Mouse (Mus musculus) liver, embryonic 13.5 days (tissue): ENCODE data around the gene Rbms1. TPM values are rescaled to one million over a fixed set of nuclear protein-coding genes. Genes with fewer than 3 reads are reported as not detected.

ENCODE experiments used
- ATAC-seq: fragments of 200-750 bp; cut with Nextera tagmentation; 2 replicates; pipeline ENCODE4 v1.8.0; 2017; ENCODE audit warnings: low read depth, mild to moderate bottlenecking, moderate number of reproducible peaks, moderate library complexity
- DNase-seq: peaks from one replicate; pipeline ENCODE4 v3.0.0; 2022
- H3K27ac ChIP-seq: fragments of 300-500 bp; sonication (generic); 2 replicates; pipeline ENCODE4 v1.5.1; 2015; ENCODE audit warnings: moderate library complexity, mild to moderate bottlenecking, inconsistent platforms
- H3K27me3 ChIP-seq: fragments of 300-500 bp; sonication (generic); 2 replicates; pipeline ENCODE4 v1.6.1; 2015; ENCODE audit warnings: mild to moderate bottlenecking, inconsistent platforms
- H3K36me3 ChIP-seq: fragments of 300-500 bp; sonication (generic); 2 replicates; pipeline ENCODE4 v1.6.1; 2015; ENCODE audit warnings: mild to moderate bottlenecking, inconsistent platforms
- H3K4me1 ChIP-seq: fragments of 300-500 bp; sonication (generic); replicated peaks from 2 replicates; pipeline ENCODE4 v1.6.1; 2015; ENCODE audit warnings: inconsistent platforms
- H3K4me2 ChIP-seq: fragments of 300-500 bp; sonication (generic); 2 replicates; pipeline ENCODE4 v1.6.1; 2015; ENCODE audit warnings: inconsistent platforms, mild to moderate bottlenecking, moderate library complexity
- H3K4me3 ChIP-seq: fragments of 300-500 bp; sonication (generic); replicated peaks from 2 replicates; pipeline ENCODE4 v1.5.1; 2015; ENCODE audit warnings: mild to moderate bottlenecking, inconsistent platforms
- H3K9ac ChIP-seq: fragments of 300-500 bp; sonication (generic); 2 replicates; pipeline ENCODE4 v1.6.1; 2015; ENCODE audit warnings: mild to moderate bottlenecking, inconsistent platforms
- H3K9me3 ChIP-seq: fragments of 300-500 bp; sonication (generic); replicated peaks from 2 replicates; pipeline ENCODE4 v1.6.1; 2016; ENCODE audit warnings: inconsistent platforms
- WGBS: fragments of 180-500 bp; shearing (Covaris S2); methylation state at CpG from one replicate; pipeline ENCODE4 v1.1.7; 2015; ENCODE audit not compliant: insufficient replicate concordance; 5-methylcytosine and 5-hydroxymethylcytosine counted together
- polyA plus RNA-seq: library from polyadenylated mRNA; unstranded; fragments of >200 nt; fragmentation: Nextera tagmentation; extraction: Ambion mirVana; gene quantifications from 2 replicates; pipeline ENCODE4 v1.2.1, GENCODE M21; 2015

Rbms1 gene
- polyA plus RNA-seq = 42.5 and 42.8 TPM in 2 replicates

DNA sequence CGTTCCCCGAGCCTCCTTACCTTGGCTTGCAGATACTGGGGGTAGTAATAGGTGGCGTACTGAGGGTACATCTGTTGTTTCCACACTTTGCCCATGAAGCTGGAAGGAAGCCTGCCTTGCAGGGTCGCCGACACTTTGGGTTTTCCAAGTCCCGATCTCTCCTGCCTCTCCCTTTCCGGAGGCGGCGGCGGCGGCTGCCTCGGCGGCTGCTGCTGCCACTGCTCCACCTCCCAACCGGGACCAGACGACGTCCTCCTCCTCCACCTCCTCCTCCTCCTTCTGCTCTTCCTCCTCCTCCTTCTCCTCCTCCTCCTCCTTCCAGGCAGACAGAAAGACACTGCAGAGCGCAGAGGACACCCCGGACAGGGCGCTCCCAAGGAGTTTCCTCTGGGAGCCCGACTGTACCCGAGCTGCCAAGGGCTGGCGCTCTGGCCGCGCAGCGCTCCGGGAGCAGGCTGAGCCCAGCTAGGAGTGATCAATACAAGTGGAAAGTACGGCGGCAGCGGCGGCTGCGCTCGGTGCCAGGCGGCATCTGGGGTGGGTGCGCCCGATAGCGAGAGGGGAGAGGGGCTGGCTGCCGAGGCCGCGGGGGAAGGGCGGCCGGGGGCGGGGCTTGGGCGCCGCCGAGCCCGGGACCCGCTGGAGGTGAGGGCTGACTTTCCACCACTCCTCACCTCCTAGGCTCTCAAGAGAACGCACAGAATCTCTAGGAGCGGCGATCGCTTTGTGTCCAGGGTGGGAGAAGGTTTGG, at the start of gene Rbms1:
TSS of gene Rbms1 (minus strand) at position 522 of the 751 bp plus-strand sequence.
- Histone ChIP-seq H3K9ac (peak within 1 kb of the TSS; percentile 64), H3K4me2 (peak within 1 kb of the TSS; percentile 66), H3K27ac (peak within 1 kb of the TSS; percentile 79), H3K36me3 (no peaks in the 10 kb centered on the region), H3K4me1 (no peaks in the 10 kb centered on the region), H3K27me3 (peaks cover 44% of the 10 kb centered on the region), H3K4me3 (peak within 1 kb of the TSS; percentile 61), H3K9me3 (no peaks in the 10 kb centered on the region)
- ATAC-seq (peak; percentile 32), DNase-seq (no peak)
- WGBS = under 1% methylated on average over 51 of the region's 51 CpGs

DNA sequence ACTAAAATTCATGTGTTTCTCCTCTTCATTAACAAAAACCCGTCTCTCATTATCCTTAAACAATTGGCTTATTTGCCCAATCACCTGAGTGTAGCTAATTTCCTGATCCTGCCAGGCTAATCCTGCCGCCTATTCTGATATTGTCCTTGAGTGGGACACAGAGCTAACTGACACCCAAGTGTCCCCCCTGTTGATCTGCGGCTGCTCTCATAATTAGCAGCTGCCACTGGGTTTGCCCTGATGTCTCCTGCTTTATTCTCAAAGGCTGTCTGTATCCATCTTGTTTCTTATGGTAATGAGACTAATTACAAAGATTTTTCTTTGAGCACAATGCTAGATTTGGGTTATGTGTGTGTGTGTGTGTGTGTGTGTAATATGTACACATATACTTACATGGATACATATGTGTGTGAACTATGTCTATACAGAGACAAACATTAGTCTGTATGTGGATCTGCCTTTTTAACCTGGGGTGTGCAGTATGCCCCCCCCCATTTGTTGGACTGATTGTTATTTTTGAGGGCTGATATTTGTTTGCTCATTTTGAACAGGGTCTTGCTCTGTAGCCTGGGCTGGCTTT, 49.3 kb upstream of the Rbms1 start:
- Histone ChIP-seq H3K4me2 (no peak overlapping the region), H3K36me3 (no peaks in the 10 kb centered on the region), H3K27me3 (no peaks in the 10 kb centered on the region), H3K9ac (no peak overlapping the region), H3K4me1 (no peaks in the 10 kb centered on the region), H3K9me3 (no peaks in the 10 kb centered on the region), H3K4me3 (no peak overlapping the region), H3K27ac (no peak overlapping the region)
- 62% methylated on average over 3 of the region's 3 CpGs for WGBS
- no peak for DNase-seq
- no peak for ATAC-seq

DNA sequence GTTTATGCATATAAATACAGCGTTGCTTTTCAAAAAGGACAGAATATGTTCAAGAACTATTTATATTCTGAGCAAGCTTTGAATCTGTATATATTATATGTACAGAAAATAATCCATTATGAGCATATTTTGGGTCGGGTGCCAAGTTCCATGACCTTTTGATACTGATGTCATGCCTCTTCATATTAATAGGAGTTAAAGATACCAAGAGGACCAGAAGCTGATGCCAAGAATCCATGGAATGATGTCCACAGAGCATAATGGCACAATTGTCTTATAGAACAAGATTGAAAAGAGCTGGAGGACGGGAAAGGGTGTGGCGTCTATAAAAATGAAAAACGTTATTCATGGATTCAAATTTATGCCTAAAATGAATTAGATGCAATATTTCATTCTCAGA, 23.3 kb upstream of the Rbms1 start:
- no peak overlapping the region for H3K9ac ChIP-seq
- H3K4me2 ChIP-seq = no peak overlapping the region
- no peak for ATAC-seq
- no peaks in the 10 kb centered on the region for H3K4me1 ChIP-seq
- no peaks in the 10 kb centered on the region for H3K27me3 ChIP-seq
- H3K36me3 ChIP-seq = no peaks in the 10 kb centered on the region
- no peak overlapping the region for H3K27ac ChIP-seq
- DNase-seq = no peak
- 57% methylated on average over 5 of the region's 5 CpGs for WGBS
- H3K4me3 ChIP-seq = no peak overlapping the region
- H3K9me3 ChIP-seq = no peaks in the 10 kb centered on the region

DNA sequence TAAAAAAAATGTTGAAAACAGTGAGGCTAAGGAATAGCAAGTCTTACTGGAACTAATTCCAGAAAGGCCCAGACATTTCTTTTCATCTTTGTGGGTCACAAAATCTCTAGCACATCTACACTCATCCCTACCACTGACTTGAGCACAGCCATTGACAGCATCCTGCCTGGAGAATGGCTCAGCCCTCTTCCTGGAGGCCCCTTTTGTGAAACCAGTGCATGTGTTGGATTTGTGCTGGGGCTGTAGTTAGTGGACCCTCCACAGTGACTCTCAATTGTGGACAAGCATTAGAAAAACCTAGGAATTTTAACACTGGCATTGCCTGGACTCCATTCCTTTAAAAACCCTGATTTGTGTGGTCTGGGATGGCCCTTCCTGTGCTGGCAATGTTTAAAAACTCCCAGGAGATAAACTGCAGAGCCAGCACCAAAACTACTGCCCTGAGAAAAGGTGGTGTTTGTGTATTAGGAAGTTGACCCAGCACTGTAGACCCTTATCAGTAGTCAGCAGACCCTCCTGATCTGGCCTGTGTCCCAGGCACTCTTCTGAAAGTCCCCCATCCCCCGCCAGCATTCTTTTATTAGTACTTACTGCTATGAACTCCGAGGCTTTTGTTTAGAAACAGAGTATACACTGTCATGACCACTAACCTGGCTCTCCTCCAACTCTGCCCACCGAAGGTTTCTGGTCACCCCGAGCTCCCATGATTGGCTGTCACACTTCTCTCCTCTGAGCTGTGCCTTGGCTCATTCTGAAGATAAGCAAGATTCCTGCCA, 15.7 kb upstream of the Rbms1 start:
- Histone ChIP-seq H3K27me3 (no peaks in the 10 kb centered on the region), H3K4me2 (no peak overlapping the region), H3K9ac (no peak overlapping the region), H3K9me3 (no peaks in the 10 kb centered on the region), H3K27ac (no peak overlapping the region), H3K4me1 (peaks cover 8% of the 10 kb centered on the region), H3K36me3 (no peaks in the 10 kb centered on the region), H3K4me3 (no peak overlapping the region)
- ATAC-seq (peak; percentile 61), DNase-seq (no peak)
- 2% methylated on average over 4 of the region's 4 CpGs for WGBS

DNA sequence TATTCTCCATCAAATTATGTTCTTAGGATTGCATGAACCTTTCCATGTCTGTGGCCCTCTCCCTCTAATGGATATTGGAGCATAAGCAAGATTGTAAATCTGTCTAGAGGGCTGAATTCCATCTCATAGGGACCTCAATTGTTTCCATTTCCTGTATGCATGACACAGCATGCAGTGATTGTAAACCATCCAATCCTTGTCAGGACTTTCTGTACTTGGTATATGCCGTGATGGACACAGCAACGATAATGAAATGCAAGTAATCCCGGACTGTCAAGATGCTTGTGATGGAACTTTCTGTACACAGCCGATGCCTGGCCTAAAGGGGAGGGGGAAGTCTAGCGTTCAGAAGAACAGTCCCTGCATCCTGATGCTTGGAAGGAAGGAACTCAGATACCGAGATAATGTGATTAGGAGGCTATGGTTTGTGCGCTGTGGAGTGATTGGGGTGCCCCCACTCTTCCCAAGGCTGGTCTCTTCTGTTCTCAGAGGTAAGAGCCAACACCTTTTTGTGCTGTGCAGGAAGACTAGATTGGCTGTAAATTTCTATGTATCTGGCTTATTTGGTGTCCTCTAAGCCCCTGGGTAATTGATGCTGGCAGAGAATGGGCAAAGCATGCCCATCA, 9.3 kb upstream of the Rbms1 start:
- H3K4me2 ChIP-seq = no peak overlapping the region
- H3K9me3 ChIP-seq = no peaks in the 10 kb centered on the region
- H3K36me3 ChIP-seq = no peaks in the 10 kb centered on the region
- 39% methylated on average over 7 of the region's 7 CpGs for WGBS
- ATAC-seq = no peak
- no peaks in the 10 kb centered on the region for H3K4me1 ChIP-seq
- DNase-seq = no peak
- no peak overlapping the region for H3K9ac ChIP-seq
- H3K27me3 ChIP-seq = no peaks in the 10 kb centered on the region
- no peak overlapping the region for H3K27ac ChIP-seq
- no peak overlapping the region for H3K4me3 ChIP-seq

DNA sequence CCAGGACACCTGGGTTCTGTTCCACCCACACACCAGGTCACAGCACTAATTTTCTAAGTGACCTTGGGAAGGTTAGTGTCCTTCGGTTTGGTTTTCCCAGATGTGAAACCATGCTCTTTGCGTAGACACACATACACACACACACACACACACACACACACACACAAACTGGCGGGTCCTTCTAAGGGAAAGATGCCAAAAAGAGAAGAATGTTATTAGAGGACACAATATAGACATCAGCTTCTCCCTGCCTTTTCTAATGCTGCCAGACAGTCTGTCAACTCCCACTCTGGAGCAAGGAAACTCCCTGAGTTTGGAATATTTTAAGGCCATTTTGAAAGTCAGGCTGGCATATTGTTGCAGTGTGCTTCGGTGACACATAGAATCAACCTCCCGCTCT, 624 bp upstream of the Rbms1 start:
- Histone ChIP-seq H3K4me1 (no peaks in the 10 kb centered on the region), H3K27ac (peak overlapping the region; percentile 79; the same call in 1 of the 2 replicates), H3K36me3 (no peaks in the 10 kb centered on the region), H3K4me3 (peak overlapping the region; percentile 61), H3K4me2 (peak overlapping the region; percentile 66), H3K27me3 (peaks cover 44% of the 10 kb centered on the region), H3K9ac (peak overlapping the region; percentile 64; the same call in 1 of the 2 replicates), H3K9me3 (no peaks in the 10 kb centered on the region)
- 34% methylated on average over 5 of the region's 5 CpGs for WGBS
- ATAC-seq = no peak
- no peak for DNase-seq

DNA sequence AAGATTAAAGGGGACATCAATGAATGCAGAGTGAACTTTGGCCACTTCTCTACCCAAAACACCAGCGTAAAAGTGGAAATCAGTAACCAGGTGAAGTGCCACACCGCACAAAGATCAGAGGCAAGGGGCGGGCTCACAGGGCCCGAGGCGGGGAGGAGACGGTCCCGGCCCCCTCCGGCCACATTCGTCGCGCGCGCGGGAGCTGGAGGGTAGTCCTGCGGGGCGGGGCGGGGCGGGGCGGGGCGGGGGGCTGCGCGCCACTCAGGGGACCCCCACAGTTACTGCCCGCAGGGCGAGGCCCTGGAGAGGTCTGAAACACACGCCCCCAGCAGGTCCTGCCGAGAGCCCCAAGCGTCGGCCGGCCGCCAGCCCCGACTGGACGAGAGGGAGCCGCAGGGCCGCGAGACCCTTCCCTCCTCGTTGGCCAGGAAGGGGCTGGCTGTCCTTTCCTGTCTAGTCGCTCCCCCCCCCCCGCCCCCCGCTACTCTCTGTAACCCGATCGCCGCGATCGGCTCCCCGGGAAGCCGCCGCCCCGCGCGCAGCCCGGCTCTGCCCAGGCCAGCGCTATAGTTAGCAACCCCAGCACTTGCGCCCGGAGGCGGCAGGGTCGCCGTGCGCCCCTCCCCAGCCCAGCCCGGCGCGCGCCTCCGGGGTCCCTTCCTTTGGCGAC, 856 bp downstream of the Rbms1 start:
- DNase-seq (peak; percentile 9), ATAC-seq (peak; percentile 85)
- peak overlapping the region; percentile 66 for H3K4me2 ChIP-seq
- no peaks in the 10 kb centered on the region for H3K9me3 ChIP-seq
- no peaks in the 10 kb centered on the region for H3K36me3 ChIP-seq
- peak overlapping the region; percentile 61 for H3K4me3 ChIP-seq
- WGBS = 2% methylated on average over 40 of the region's 64 CpGs
- H3K9ac ChIP-seq = peak overlapping the region; percentile 64
- H3K27ac ChIP-seq = peak overlapping the region; percentile 79
- peaks cover 44% of the 10 kb centered on the region for H3K27me3 ChIP-seq
- no peaks in the 10 kb centered on the region for H3K4me1 ChIP-seq

DNA sequence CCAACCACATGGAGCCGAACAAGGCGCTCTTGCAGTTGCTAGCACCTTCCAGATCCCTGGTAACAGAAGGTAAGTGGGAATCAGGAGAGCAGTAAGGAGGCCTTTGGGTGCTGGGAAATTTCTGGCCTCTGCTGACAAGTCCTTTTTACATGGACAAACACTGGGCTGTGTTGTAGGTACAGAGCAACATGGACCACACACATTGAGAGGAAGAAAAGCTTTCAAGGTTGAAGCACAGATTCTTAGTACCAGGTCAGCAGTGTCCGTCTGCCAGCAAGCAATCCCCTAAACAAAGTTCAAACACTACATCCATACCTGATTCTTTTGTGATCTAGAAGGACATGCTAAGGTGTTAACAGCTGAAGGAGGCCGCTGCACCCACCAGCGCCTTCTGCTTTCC, 1.7 kb downstream of the Rbms1 start:
- peak overlapping the region; percentile 61 for H3K4me3 ChIP-seq
- peak overlapping the region; percentile 66 for H3K4me2 ChIP-seq
- H3K27ac ChIP-seq = peak overlapping the region; percentile 29; the same call in 1 of the 2 replicates
- no peaks in the 10 kb centered on the region for H3K9me3 ChIP-seq
- peaks cover 44% of the 10 kb centered on the region for H3K27me3 ChIP-seq
- no peak overlapping the region for H3K9ac ChIP-seq
- ATAC-seq (no peak), DNase-seq (no peak)
- H3K4me1 ChIP-seq = no peaks in the 10 kb centered on the region
- 64% methylated on average over 5 of the region's 5 CpGs for WGBS
- no peaks in the 10 kb centered on the region for H3K36me3 ChIP-seq

DNA sequence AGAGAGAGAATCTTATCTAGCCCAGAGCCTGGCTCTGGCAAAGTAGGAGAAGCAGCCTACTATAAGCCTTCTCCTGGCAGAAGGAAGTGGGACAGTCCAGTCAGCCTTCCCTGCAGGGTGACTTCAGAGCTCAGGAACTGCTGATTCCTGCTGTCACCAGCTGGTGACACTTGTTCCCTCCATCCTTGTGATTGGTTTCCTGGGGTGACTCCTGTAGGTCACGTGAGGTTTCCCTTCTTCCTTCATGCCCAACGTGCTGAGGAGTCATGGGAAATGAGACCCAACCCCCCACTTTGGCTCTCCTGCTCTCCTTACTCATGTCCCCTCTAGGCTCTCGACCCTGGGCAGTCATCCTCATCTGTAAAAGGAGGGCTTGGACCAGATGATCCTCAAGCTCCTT, 14.8 kb downstream of the Rbms1 start:
- Histone ChIP-seq H3K4me1 (no peaks in the 10 kb centered on the region), H3K4me3 (no peak overlapping the region), H3K27me3 (no peaks in the 10 kb centered on the region), H3K9ac (no peak overlapping the region), H3K4me2 (no peak overlapping the region), H3K27ac (no peak overlapping the region), H3K9me3 (no peaks in the 10 kb centered on the region), H3K36me3 (no peaks in the 10 kb centered on the region)
- ATAC-seq = no peak
- 21% methylated on average over 3 of the region's 3 CpGs for WGBS
- DNase-seq = no peak

DNA sequence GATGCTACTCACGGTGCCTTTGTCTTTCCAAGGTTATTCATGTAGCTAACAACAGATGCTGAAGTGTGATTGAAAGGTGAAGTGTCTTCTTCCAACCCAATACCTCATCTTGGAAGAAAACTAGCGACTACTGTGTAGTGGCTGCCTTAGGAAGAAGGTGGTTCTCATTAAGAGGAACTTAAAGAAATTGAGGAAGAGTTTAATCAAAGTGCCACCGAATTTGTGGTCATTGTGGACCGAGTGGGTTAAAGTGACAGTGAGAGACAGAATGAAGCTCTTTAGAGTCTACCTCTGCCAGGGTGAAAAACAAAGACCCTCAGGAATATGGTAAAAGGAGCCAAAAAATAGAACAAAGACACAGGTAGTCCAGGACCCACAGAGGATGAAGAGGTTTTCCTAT, 15.2 kb downstream of the Rbms1 start:
- no peaks in the 10 kb centered on the region for H3K27me3 ChIP-seq
- no peaks in the 10 kb centered on the region for H3K9me3 ChIP-seq
- H3K36me3 ChIP-seq = no peaks in the 10 kb centered on the region
- 30% methylated on average over 4 of the region's 4 CpGs for WGBS
- ATAC-seq (no peak), DNase-seq (no peak)
- H3K27ac ChIP-seq = no peak overlapping the region
- no peak overlapping the region for H3K4me3 ChIP-seq
- no peaks in the 10 kb centered on the region for H3K4me1 ChIP-seq
- no peak overlapping the region for H3K4me2 ChIP-seq
- no peak overlapping the region for H3K9ac ChIP-seq
